Mouse (Mus musculus) cerebral cortex, adult 2 months (tissue): ENCODE measurements around the gene Rnf40.

Experiments used
- WGBS: fragments of 180-500 bp; shearing (Covaris S2); methylation state at CpG from one replicate; pipeline ENCODE4 v1.1.7; 2018; 5-methylcytosine and 5-hydroxymethylcytosine counted together

Gene Rnf40

DNA sequence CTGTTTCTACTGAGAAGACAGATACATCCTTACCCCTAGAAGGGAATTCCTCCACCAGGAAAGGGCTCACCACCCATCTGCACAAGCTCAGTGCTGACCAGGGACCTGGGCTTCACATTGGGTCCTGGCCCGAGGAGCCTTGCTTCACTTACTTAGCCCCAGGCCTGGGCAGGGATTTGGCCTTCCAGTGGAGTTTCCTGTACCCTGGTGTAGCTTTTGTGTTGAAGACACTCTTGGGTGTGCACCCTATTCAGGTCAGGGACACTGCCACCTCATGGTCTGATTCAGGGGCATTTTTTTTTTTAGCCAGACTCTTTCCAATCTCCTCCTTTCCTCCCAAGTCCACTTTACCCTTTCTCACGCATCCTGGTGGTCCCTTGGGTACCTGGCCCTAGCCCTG lies 14.3 kb downstream of the Rnf40 start:
- WGBS = 88% methylated on average over 2 of the region's 2 CpGs

DNA sequence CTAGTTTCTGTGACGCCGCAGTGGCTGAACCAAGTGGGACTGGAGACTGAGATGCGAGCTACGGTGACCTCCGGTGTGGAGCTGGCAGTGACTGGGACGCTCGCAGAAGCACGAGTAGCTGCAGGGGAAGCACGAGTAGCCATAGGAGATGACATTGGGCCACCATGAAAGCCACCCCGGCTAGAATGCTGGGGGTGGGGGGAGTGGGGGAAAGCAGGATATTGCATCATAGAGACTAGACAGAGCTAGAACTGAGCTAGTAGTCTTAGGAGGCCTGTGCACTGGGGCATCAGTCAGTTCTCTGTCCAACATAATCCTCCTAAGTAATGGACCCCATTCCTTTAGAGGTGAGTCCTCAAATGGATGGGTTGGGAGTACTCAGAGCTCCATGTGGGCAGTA lies 15.7 kb downstream of the Rnf40 start:
- WGBS = 88% methylated on average over 10 of the region's 10 CpGs

DNA sequence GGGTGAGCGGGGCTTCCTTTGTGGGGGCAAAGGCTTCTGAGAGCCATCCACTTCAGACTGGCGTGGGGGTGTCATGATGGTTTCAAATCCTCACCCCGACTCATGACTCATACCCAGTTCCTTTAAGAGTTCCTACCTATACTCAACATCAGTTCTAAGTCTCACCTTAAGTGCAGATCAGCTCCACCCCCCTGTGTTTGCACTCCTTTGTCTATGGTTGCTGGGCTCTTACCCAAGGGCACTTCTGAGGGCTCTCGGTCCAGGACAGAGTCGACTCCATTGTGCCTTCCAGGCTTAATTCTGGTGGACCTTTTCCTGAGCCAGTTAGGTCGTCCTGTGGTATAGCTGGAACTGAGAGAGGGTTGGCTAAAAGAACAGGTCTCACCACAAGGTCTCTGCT lies 18.6 kb downstream of the Rnf40 start:
- WGBS = 76% methylated on average over 6 of the region's 6 CpGs

DNA sequence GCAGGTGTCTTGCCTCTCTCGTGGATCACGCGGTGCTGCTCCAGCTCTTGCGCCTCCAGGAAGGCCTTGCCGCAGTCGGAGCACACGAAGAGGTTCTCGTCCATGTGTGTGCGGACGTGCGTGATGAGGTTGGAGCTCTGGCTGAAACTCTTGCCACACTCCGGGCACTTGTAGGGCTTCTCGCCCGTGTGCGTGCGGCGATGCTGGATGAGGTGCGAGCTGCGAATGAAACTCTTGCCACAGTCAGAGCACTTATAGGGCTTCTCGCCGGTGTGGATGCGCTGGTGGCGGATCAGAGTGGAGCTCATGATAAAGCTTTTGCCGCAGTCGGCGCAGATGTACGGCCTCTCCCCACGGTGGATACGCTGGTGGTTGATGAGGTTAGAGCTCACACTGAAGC lies 22.4 kb downstream of the Rnf40 start:
- WGBS = 97% methylated on average over 29 of the region's 29 CpGs

DNA sequence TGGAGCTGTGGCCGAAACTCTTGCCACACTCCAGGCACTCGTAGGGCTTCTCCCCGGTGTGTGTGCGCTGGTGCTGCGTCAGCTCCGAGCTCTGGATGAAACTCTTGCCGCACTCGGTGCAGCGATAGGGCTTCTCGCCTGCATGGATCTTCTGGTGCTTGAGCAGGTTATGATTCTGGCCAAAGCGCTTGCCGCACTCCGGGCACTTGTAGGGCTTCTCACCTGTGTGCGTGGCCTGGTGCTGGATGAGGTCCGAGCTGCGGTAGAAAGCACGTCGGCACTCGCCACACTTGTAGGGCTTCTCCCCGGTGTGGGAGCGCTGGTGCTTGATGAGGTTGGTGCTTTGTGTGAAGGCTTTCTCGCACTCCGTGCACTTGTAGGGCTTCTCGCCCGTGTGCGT lies 23.0 kb downstream of the Rnf40 start:
- 96% methylated on average over 26 of the region's 26 CpGs for WGBS

DNA sequence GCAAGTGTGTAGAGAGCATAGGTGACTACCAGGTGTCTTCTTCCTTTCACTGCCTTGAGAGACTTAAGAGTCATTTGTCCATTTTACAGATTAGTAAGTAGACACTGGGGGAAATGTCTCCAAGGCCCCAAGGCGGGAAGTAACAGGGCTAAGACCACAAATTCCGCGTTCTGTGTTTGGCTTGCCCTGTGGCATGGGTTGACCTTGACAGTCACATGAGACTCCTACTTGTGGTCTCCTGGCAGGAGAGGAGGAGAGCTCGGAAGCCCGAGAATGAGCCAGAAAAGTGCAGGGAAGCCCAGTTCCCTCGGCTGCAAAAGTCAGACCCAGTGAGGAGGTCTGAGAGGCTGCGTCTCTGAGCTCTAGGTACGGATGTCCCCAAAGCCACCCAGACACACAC lies 24.9 kb downstream of the Rnf40 start:
- WGBS = 85% methylated on average over 8 of the region's 8 CpGs

DNA sequence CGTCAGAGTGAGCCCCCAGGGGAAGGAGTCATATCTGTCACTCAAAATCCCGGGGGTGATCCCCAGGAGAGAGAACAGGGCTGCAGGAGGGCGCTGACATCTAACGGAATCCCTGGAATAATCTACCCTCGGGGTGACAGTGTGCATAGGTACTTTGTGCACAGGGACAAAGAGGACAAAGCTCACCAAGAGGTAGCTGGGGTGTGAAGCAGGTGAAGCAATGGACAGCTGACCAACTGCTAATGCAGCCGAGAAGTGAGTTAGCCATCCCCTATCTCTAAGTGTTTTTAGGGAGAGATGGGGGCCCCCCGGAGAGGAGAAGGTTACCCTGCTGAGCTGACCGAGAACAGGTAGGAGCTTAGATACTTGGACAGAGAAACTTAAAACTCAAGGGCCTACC lies 25.5 kb downstream of the Rnf40 start:
- 13% methylated on average over 8 of the region's 8 CpGs for WGBS

DNA sequence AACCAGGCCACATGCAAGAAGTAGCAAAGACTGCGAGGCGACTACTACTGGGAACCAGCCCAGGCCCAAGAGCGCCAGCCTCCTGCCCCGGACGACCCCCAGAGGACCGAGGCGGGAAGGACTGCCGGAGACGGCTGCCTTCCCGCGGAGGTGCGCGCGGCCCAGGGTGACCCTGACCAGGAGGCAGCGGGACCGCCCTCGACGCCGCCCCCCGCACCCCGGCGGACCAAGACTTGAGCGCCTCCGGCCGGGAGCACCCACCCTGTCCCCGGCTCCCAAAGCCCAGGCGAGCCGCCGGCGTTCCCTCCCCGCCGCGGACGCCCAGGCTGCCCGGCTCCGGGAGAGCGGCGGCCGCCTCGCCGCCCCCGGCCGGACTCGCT lies 25.9 kb downstream of the Rnf40 start:
- WGBS = 2% methylated on average over 38 of the region's 44 CpGs

DNA sequence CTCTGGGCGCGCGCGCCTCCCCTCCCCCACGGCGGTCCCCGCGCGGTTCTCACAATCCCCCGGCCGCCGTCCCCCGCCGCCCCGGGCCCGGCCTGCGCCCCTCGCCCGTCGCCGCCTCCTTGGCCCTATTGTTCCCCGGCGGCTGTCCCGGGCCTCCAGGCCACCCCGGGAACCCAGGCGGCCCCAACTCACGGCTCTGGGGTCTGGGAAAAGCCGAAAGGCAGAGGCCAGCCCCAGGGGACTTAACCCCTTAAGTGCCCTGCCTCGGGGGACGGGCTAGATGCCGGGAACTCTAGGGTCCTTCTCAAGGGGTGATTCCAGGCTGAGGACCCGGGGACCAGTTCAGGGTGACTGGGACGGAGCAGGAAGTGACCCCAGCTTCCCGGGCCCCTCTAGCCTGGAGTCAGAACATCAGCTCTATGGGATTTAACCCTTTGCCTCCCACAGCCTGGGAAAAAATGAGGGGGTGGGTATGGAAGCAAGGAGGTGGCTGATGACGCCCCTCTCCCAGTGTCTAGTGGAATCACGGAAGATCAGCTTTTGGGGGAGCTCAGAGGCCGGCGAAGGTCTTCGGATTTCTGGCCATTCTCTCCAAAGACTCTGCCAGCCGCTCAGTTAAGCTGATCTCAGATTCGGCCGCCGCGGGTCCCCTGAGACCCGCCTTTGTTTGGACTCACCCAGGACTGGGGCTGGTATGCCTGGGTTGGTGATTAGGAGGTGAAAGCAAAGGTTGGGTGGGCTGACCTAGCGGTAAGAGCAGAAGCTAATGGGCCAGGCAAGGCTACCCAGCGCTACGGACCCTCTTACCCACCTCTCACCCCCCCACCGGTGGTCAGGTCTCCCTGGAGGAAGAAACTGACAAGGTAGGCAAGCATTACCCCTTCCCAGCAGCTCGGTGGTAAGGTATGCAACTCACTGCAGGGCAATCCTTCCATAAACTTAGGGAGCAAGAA lies 26.6 kb downstream of the Rnf40 start, which contains the start of gene Zfp629:
Gene Zfp629, minus strand, starts transcription at position 907 of the 953 bp plus-strand sequence.
- under 1% methylated on average over 39 of the region's 50 CpGs for WGBS

DNA sequence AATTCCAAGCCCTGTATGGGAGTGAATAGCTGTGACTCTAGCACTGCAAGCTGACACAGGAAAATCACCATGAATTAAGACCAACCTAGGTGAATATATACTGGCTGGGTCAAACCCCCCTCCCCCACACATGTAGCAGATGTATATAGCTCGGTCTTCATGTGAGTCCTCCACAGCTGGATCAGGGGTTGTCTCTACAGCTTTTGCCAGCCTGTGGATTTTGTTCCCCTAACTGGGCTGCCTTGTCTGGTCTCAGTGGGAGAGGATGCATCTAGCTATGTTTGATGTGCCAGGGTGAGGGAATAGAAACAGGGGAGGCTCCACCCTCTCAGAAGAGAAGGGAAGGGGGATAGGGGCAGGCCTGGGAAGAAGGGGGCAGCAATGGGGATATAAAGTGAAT lies 27.8 kb downstream of the Rnf40 start:
- whole genome bisulfite sequencing = 64% methylated on average over 1 of the region's 1 CpGs

DNA sequence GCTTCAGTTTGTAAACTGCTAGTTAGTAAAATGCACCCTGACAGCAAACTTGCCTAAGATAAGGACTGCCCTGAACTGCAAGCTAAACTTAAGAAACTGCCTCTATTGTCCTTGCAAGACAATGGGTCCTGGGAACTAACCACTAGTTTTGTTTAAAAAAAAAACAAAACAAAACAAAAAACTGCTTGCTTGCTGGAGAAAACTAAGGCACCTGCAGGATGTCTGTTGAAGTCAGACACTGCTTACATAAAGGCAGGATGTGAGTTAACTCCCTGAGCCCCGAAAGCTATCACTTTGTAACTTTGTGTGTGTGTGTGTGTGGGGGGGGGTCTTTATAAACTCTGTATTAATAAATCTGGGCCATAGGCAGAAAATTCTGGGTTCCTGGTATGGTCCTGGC lies 28.3 kb downstream of the Rnf40 start:
- 77% methylated on average over 1 of the region's 1 CpGs for WGBS

DNA sequence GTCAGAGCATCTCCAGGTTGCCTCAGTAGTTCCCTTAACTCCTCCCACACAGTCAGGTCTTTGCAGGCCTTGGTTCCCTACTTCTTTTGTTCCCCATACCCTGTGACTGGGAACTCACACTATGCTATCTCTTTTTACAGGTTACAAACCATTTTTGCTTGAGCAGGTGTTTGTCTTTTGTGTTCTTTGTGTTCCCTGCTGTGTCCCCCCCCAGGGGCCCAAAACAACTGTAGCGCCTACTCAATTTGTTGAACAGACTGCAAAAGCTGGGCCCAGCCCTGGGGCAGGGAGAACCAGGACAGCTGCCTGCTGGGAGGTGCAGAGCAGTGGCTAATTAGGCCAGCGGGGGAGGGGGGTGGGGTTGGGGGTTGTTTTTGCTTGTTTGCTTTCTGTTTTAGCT lies 29.4 kb downstream of the Rnf40 start:
- WGBS = 34% methylated on average over 2 of the region's 2 CpGs

DNA sequence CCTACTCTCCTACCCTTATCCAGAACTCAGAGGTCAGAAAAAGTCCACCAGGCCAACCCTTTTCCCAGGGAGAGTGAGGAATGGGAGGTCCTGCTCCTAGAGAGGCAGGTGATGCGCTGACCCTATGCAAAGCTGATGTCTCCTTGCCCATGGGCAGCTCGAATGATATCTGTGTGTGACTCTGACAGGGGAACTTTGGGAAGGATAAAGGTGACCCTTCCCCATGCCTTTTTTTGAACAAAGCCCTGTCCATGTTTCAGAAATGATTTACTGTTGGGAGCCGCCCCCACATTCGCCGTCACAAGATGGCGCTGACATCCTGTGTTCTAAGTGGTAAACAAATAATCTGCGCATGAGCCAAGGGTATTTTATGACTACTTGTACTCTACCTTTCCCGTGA lies 29.8 kb downstream of the Rnf40 start:
- WGBS = 83% methylated on average over 7 of the region's 8 CpGs

DNA sequence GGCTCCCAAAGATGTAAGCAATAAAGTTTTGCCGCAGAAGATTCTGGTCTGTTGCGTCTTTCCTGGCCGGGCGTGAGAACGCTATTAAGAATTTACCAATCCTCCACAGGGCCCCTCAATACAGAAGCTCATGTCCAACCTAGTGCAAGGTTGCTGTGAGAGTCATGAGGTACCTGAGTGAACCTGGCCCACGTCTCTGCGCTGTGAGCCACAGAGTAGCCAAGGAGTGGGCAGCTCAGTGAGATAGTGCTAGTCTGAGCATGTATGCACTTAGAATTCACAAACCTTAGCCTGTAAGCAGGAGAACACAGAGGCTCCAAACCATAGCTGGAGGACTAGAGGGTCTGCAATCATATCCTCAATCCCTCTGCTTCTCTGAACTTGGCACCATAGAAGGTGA lies 37.5 kb downstream of the Rnf40 start:
- 98% methylated on average over 7 of the region's 7 CpGs for WGBS

DNA sequence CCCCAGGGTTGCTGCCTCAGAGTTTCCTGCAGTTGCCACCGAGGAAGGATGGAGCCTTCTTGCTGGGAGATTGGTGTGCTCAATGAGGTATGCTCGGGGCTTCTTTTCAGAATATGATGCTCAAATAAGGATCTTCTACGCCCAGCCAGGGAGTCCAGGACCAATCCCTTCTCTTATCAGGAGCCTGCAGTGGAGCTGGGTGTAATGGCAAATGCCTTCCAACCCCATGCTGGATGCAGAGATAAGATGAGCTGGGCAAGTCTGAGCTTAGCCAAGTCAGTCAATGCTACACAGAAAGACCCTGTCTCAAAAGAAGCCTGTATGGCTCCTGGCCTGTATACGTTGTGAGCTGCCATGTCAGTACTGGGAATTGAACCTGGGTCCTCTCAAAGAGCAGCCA lies 37.9 kb downstream of the Rnf40 start:
- 92% methylated on average over 4 of the region's 4 CpGs for WGBS

DNA sequence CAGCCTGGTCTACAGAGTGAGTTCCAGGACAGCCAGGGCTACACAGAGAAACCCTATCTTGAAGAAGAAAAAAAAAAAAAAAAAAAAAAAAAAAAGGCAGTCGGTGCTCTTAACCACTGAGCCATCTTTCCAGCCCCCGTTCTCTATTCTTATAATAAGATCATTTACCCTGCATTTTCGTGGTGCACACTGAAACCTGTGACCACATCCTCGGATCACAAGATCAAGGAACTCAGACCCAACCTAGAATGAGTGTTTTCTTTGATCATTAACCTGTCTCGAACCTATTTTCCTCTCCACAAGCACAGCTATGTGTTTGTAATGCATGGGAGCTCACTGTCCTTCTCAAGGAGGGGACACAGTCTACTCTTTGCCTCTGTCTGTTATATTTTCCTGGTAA lies 40.1 kb downstream of the Rnf40 start:
- 82% methylated on average over 5 of the region's 5 CpGs for WGBS

DNA sequence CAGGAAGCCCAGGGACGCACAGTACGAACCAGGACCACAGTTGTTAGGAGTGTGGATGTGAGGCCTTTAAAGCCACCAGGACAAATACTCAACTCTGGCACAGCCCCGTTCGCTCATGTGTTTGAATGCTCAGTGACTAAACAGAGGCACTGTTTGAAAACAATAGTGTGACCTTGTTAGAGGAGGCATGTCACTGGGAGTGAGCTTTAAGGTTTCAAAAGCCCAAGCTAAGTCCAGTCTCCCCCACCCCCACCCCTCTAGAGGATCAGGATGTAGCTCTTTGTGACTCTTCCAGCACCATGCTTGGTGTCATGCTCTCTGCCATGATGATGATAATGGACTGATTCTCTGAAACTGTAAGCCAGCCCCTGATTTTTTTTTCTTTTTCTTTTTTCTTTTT lies 42.8 kb downstream of the Rnf40 start:
- WGBS = 71% methylated on average over 4 of the region's 4 CpGs

DNA sequence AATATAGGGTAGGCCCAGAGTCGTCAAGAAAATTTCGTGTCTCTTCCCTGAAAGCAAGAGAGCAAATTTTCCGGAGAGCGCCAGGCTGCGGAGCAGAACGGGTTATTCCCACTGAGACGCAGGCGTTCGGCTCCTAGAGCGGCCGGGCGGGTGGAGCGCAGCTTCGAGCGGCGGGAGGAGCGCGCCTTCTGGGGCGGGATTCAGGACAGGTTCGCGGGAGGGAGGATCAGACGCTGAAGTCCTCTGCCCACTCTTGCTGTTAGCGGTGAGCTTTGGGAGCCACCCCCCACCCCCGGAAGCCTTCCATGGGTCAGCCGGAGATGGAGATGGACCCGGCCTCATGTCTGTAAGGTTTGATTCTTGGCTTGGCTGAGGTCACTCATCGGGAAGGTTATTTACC lies 48.4 kb downstream of the Rnf40 start:
- 0% methylated on average over 27 of the region's 27 CpGs for WGBS

DNA sequence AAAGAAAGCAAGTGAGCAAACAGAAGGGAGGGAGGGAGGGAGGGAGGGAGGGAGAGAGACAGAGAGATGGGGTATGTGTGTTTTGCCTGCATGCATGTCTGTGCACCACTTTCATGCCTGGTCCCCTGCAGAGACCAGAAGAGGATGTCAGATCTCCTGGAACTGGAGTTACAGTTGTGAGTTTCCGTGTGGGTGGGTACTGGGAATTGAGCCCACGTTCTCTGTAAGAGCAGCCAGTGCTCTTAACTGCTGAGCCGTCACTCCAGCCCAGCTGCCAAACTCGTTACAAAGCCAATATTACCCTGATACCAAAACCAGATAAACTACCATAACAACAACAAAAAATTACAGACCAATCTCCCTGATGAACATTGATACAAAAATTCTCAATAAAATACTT lies 52.7 kb downstream of the Rnf40 start:
- WGBS = 11% methylated on average over 4 of the region's 4 CpGs

DNA sequence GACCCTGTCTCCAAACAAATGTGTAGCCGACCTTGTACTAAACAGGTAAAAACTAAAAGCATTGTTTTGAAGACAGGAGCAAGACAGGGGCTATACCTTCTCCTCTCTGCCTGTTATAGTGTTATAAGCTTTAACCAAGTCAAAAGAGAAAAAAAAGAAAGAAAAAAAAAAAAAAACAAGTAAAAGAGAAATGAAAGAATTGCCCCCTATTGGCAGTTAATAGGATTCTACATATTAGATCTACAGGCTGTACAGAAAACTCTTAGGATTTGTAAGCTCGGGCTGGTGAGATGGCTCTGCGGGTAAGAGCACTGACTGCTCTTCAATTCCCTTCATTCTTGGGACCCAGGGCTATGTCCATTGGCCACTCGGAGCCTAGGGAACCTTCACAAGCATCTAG lies 53.7 kb downstream of the Rnf40 start:
- WGBS = 92% methylated on average over 4 of the region's 4 CpGs

DNA sequence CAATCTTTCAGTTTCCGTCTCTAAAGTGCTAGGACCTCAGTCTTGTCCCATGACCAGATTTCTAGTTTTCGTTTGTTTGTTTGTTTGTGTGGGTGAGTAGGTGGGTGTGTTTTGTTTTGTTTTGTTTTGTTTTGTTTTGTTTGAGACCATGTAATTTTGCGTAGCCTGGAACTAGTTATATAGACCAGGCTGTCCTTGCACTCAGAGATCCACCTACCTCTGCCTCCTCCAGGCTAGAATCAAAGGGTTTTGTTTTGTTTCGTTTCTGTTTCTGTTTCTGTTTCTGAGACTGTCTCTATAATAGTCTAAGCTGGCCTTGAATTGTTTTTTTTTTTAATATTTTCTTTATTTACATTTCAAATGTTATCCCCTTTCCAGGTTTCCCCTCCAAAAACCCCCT lies 57.8 kb downstream of the Rnf40 start:
- 78% methylated on average over 4 of the region's 4 CpGs for WGBS

DNA sequence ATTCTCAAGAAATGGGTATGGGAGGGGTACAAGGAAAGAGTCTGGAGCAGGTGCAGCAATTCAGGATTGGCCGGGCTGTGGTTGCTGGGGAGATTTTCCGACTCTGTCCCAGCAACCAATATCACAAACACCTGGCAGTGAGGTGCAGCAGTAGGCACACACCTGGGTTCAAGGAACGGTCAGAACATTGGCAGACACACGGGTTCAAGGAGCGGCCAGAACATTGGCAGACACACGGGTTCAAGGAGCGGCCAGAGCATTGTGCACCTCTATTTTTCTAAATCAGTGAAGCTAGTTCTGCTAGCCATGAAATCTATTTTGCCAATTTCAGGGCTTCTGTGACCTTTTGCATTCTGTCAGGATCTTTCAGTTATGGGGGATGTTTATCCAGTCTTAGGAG lies 59.0 kb downstream of the Rnf40 start:
- WGBS = 91% methylated on average over 7 of the region's 7 CpGs

DNA sequence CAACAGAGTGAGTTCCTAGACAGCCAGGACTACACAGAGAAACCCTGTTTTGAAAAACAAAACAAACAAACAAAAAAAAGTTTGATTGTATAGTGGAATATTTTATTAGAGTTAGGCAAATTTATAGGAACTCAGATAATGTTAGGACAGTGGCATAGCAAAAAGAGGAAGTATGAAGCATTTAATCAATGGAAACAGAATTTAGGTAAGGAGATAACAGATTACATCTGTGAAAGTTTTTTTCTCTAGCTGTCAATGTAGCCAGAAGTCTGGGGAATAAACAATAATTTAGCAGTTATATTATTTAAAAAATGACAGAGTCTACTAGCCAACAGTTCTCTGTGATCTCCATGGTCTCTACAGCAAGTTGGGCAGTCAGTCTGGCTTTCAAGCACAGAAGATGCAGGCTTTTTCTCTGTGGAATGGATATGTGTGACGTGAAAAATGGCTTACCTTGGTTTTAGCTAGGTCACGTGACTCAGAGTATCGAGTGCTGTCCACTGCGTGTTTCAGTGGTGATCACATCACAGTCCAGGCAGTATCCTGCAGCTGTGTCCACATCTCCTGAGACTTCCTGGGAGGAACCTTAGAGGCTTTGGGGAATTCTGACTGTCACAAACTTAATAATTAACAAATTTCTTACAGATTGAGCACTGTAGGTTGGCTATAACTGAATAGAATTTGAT lies 60.1 kb downstream of the Rnf40 start:
- 83% methylated on average over 4 of the region's 4 CpGs for WGBS
